Mouse (Mus musculus) liver, adult 2 months (tissue): Measurements from ENCODE around the gene Rad51b.

Experiments used
- CTCF ChIP-seq: fragments of 200-500 bp; IDR thresholded peaks from 2 replicates; pipeline ENCODE4 v1.5.1; 2011; ENCODE audit warnings: low read depth, low read length, control low read depth
- POLR2A ChIP-seq: fragments of 200-500 bp; IDR thresholded peaks from 2 replicates; pipeline ENCODE4 v1.6.1; 2011; ENCODE audit warnings: low read length, control low read depth; ENCODE audit not compliant: insufficient read depth; ENCODE audit errors: extremely low read depth

GRCm38 (mm10) chr12:79545063-79545462, 248.0 kb downstream of the Rad51b start:
- no peak for TF ChIP-seq CTCF
- no peak for TF ChIP-seq POLR2A
